Mouse (Mus musculus) forebrain, embryonic 10.5 days (tissue): ENCODE data around the gene Ghr. TPM values are rescaled to one million over a fixed set of nuclear protein-coding genes. Genes with fewer than 3 reads are reported as not detected.

ENCODE experiments used
- DNase-seq: peaks from one replicate; pipeline ENCODE4 v3.0.0-alpha.2; 2017; ENCODE audit warnings: low spot score; ENCODE audit errors: extremely low spot score
- H3K27ac ChIP-seq: fragments of 300-500 bp; sonication (generic); 2 replicates; pipeline ENCODE4 v1.5.1; 2016; ENCODE audit warnings: mild to moderate bottlenecking
- H3K27me3 ChIP-seq: fragments of 300-500 bp; sonication (generic); 2 replicates; pipeline ENCODE4 v1.6.1; 2016; ENCODE audit warnings: mild to moderate bottlenecking; ENCODE audit not compliant: poor library complexity, severe bottlenecking
- H3K36me3 ChIP-seq: fragments of 300-500 bp; sonication (generic); replicated peaks from 2 replicates; pipeline ENCODE4 v1.6.1; 2016; ENCODE audit warnings: mild to moderate bottlenecking, moderate library complexity
- H3K4me1 ChIP-seq: fragments of 300-500 bp; sonication (generic); 2 replicates; pipeline ENCODE4 v1.6.1; 2016
- H3K4me3 ChIP-seq: fragments of 300-500 bp; sonication (generic); 2 replicates; pipeline ENCODE4 v1.5.1; 2016; ENCODE audit warnings: mild to moderate bottlenecking, moderate library complexity
- H3K9me3 ChIP-seq: fragments of 300-500 bp; sonication (generic); 2 replicates; pipeline ENCODE4 v1.6.1; 2016; ENCODE audit warnings: mild to moderate bottlenecking, moderate library complexity
- WGBS: fragments of 180-500 bp; shearing (Covaris S2); methylation state at CpG from one replicate; pipeline ENCODE4 v1.1.7; 2016; 5-methylcytosine and 5-hydroxymethylcytosine counted together
- polyA plus RNA-seq: library from polyadenylated mRNA; unstranded; fragments of >200 nt; fragmentation: Nextera tagmentation; extraction: Ambion mirVana; gene quantifications from 2 replicates; pipeline ENCODE4 v1.2.1, GENCODE M21; 2016

The Ghr gene
- polyA plus RNA-seq, 1 experiment from 2014 or later = 5.7 TPM

DNA sequence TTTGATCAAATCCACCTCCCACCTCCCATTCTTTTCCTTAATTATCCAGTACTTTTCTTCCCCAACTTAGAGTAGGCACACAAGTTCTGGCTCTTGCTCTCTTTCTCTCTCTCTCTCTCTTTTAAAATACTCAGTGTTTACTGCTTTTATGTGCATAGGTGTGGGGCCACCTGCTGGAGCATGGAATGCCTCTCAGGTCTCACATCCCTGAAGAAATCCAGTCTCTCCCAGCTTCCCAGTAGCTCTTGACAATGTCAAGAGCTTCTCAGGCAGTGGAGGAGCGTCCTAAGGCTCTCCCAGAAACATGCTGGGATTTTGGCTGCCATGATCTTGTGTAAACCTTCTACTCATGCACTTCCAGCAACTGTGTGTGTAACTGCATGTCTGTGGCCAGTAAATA, 253.0 kb downstream of the Ghr start:
- Histone ChIP-seq H3K36me3 (no peaks in the 10 kb centered on the region), H3K4me1 (no peaks in the 10 kb centered on the region), H3K4me3 (no peak overlapping the region), H3K27me3 (no peaks in the 10 kb centered on the region), H3K27ac (no peak overlapping the region), H3K9me3 (no peaks in the 10 kb centered on the region)
- WGBS = 52% methylated on average over 1 of the region's 1 CpGs
- no peak for DNase-seq

DNA sequence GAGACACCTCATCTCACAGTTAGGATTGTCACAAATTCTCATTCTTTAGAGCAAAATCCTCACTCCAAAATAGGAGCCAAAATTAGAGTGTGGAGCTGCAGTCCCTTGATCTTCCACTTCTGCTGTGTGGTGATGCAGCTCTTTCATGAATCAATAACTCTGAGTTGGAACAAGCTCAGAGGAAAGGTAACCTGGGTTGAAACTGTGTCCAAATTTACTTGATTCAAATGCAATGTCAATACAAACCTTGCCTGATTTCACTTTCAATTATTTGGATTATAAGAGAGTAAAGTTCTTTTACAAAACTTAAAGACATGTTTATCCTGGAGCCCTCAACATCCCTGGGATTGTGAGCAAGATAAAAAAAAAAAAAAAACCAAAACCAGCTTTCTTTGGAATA, 260.3 kb downstream of the Ghr start:
- Histone ChIP-seq H3K27me3 (no peaks in the 10 kb centered on the region), H3K4me3 (no peak overlapping the region), H3K4me1 (no peaks in the 10 kb centered on the region), H3K36me3 (no peaks in the 10 kb centered on the region), H3K9me3 (no peaks in the 10 kb centered on the region), H3K27ac (no peak overlapping the region)
- DNase-seq = no peak

DNA sequence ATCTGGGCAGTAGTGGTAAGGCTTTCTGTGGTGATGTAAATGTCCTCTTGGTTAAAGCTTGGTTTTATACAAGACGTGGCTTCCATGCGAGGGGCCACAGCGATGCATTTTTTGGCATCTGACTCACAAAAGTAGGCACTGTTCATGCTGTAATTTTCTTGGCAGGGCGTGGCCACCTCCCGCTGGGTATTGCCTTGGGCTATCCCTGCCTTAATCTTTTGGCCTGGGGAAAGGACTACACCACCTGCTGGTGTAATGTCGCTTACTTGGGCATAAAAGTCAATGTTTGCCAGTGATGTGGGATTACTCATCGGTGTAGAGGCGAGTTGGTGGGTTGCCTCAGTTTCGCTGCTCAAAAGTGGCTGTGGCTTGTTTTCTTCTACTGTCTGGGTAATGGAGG, 263.4 kb downstream of the Ghr start:
- Histone ChIP-seq H3K27ac (no peak overlapping the region), H3K4me3 (no peak overlapping the region), H3K36me3 (no peaks in the 10 kb centered on the region), H3K4me1 (no peaks in the 10 kb centered on the region), H3K27me3 (no peaks in the 10 kb centered on the region), H3K9me3 (no peaks in the 10 kb centered on the region)
- DNase-seq = no peak
- WGBS = 84% methylated on average over 9 of the region's 9 CpGs

DNA sequence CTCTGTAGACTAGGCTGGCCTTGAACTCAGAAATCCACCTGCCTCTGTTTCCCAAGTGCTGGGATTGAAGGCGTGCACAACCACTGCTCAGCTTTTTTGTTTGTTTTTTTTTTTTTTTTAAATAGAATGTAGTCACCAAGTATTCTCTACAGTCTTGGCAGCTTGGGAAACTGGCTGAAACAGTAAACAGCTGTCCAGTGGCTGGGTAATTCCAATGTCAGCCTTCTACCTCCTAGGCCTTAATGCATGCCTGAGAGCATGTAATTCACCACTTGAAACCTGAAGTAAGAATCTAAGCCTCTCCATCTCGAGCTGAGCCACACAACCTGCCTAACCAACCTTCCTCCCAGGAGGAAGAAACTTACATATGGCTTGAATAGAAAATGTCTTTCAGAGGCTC, 266.7 kb downstream of the Ghr start:
- DNase-seq = no peak
- 72% methylated on average over 2 of the region's 2 CpGs for WGBS

DNA sequence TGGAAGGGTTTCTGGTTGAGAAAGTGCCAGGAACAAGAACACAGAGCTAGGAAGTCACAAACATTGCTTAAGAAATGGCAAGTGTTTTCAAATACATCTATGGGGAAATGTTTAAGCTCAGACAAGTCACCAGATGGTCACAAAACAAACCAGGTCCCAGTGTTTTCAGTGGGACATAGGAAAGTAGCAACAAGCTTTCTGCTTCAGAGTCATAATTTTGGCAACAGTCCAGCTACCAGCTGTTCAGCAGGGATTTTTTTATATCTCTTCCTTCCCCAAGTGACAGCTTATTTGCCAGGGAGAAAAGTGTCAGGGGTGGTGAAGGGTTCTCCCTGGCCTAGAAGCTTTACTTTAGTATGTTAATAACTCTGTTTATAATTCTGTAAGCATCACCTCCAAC, 270.4 kb downstream of the Ghr start:
- H3K27ac ChIP-seq = no peak overlapping the region
- H3K27me3 ChIP-seq = no peaks in the 10 kb centered on the region
- H3K36me3 ChIP-seq = no peaks in the 10 kb centered on the region
- H3K9me3 ChIP-seq = no peaks in the 10 kb centered on the region
- no peak for DNase-seq
- no peak overlapping the region for H3K4me3 ChIP-seq
- no peaks in the 10 kb centered on the region for H3K4me1 ChIP-seq

More for the DNA sequence above, 266.7 kb downstream of the Ghr start:
- Histone ChIP-seq H3K36me3 (no peaks in the 10 kb centered on the region), H3K4me1 (no peaks in the 10 kb centered on the region), H3K4me3 (no peak overlapping the region), H3K9me3 (no peaks in the 10 kb centered on the region), H3K27me3 (no peaks in the 10 kb centered on the region), H3K27ac (no peak overlapping the region)

DNA sequence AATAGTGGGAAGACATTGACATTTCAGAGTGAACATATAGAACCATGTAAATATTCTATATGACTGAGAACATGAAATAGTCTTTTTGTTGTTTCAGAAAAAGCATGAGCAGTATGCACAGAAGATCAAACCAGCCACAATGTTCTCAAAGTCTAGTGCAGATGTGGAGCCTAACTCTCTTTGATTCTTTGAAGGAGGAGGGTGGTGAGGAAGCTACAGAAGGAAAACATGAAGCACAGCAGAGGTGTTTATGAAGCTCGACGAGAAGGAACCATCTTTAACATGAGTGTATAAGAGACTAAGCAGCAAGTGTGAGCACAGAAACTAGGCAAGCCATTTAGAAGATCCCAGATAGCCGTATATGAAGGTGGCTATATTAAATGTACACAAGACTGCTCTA, 273.4 kb downstream of the Ghr start:
- H3K27ac ChIP-seq = no peak overlapping the region
- H3K4me1 ChIP-seq = no peaks in the 10 kb centered on the region
- WGBS = 91% methylated on average over 3 of the region's 3 CpGs
- no peaks in the 10 kb centered on the region for H3K27me3 ChIP-seq
- no peaks in the 10 kb centered on the region for H3K36me3 ChIP-seq
- no peak overlapping the region for H3K4me3 ChIP-seq
- DNase-seq = no peak
- no peaks in the 10 kb centered on the region for H3K9me3 ChIP-seq

DNA sequence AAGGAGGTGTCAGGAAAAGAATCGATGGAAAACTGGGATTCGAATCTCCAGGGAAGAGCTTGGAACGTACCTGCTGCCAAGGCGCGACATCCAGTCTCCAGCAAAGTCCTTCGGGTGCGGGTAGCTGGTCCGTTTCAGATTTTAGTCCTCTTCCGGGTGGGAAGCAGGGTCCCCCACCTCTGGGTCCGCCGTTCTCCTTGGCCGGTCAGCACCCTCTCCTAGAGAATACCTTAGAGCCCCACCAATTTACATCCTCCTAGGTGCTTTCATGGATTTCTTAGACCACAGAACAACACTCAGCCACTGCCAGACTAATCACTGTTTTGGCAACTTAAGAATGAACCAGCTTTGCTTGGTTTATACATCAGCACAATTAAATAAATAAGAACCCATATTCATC, 279.9 kb downstream of the Ghr start, which contains the start of gene Ccdc152:
Gene Ccdc152 (minus strand): TSS at position 101 of the 400 bp plus-strand sequence.
- H3K27ac ChIP-seq = no peak within 1 kb of the TSS
- H3K27me3 ChIP-seq = no peaks in the 10 kb centered on the region
- H3K4me3 ChIP-seq = no peak within 1 kb of the TSS
- WGBS = 92% methylated on average over 12 of the region's 12 CpGs
- no peak for DNase-seq
- no peaks in the 10 kb centered on the region for H3K4me1 ChIP-seq
- no peaks in the 10 kb centered on the region for H3K9me3 ChIP-seq
- H3K36me3 ChIP-seq = no peaks in the 10 kb centered on the region

DNA sequence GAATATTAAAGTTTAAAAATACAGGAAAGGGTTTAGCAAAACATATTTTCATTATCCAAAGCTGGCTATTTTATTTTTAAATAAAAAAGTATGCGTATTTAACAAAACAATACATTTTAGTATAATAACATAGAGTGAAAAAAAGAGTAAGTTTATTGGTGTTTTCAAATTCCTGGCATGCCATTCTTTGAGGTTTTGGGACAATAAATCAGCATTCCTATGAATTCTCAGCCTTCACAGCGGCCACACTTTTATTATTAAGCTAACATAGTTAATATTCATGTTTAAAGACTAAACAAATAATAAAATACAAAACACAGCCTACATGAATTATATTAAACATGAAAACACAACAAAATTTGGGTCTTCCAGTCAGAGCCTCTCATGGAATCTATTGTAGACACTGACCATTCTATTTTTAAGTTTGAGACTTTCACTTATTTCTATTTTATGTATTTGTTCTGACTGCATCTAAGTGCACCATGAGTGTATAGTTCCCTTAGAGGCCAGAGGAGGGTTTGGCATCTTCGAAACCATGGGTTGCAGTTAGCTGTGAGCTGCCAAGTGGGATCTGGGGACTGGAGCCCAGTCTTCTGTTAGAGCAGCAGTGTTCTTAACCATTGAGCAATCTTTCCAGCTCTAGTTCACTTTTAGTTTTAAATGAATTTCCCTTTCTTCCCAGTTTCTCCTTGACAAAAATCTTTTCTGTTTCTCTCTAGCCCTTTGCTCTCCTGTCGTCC, 282.8 kb downstream of the Ghr start:
- Histone ChIP-seq H3K27ac (no peak overlapping the region), H3K27me3 (no peaks in the 10 kb centered on the region), H3K4me3 (no peak overlapping the region), H3K9me3 (no peaks in the 10 kb centered on the region), H3K36me3 (no peaks in the 10 kb centered on the region), H3K4me1 (no peaks in the 10 kb centered on the region)
- WGBS = 87% methylated on average over 4 of the region's 4 CpGs
- DNase-seq = no peak

DNA sequence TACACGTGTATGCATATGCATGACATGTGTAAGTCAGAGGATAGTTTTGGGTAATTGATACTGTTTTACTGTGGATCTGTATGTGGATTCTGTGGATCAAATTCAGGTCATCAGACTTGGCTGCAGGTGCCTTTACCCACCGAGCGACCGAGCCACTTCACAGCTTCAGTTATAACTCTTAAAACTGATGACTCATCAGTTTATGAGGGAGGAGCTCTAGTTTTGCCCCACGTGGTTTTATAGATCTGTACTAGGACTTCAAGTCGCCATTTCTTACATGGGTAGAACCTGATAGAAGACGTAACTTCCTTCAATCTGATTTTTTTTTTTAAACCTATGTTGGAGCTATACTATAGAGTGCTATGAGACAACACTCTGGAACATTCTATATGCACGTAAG, 285.7 kb downstream of the Ghr start:
- 87% methylated on average over 8 of the region's 8 CpGs for WGBS
- H3K9me3 ChIP-seq = no peaks in the 10 kb centered on the region
- no peaks in the 10 kb centered on the region for H3K27me3 ChIP-seq

DNA sequence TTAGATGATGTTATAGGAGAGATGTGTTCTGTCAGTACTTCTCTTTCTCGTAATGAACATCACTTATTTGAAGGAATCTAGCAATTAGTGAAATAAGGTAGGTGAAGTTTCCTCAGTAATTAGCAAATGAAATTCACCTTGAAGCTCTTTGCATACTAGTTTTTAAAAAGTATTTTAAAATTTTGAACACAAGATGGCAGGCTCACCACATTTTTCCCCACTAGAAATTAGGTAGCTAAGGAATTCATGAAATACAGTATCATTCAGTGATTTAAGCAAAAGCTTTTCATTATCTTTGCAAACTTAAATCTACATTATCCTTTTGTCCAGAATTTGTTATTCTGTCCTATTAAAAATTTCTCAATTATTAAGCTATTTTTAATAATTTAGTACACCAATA, 287.3 kb downstream of the Ghr start:
- WGBS = 89% methylated on average over 1 of the region's 1 CpGs
- no peaks in the 10 kb centered on the region for H3K4me1 ChIP-seq

More for the DNA sequence above, 285.7 kb downstream of the Ghr start:
- H3K27ac ChIP-seq = no peak overlapping the region
- H3K4me3 ChIP-seq = no peak overlapping the region
- no peaks in the 10 kb centered on the region for H3K36me3 ChIP-seq
- no peaks in the 10 kb centered on the region for H3K4me1 ChIP-seq
- DNase-seq = no peak

DNA sequence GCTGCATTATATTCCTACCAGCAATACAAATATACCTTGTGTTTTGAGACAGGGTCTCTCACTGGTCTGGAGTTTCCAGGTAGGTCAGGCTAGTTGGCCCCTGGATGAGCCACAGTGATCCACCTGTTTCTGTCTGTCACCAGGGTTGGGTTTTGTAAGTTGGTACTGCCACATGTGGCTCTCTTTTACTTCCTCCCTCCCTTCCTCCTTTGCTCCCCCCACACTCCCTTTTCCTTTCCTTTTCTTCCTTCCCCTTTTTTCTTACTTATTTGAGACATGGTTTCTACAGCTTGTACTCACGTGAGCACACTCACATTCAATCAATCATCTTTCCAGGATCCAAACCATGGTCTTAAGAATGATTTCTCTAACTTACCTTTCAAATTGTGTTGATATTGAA, 289.8 kb downstream of the Ghr start:
- 72% methylated on average over 1 of the region's 1 CpGs for WGBS
- no peak overlapping the region for H3K4me3 ChIP-seq

More for the DNA sequence above, 287.3 kb downstream of the Ghr start:
- Histone ChIP-seq H3K36me3 (no peaks in the 10 kb centered on the region), H3K27me3 (no peaks in the 10 kb centered on the region), H3K9me3 (no peaks in the 10 kb centered on the region), H3K4me3 (no peak overlapping the region), H3K27ac (no peak overlapping the region)
- DNase-seq = no peak

DNA sequence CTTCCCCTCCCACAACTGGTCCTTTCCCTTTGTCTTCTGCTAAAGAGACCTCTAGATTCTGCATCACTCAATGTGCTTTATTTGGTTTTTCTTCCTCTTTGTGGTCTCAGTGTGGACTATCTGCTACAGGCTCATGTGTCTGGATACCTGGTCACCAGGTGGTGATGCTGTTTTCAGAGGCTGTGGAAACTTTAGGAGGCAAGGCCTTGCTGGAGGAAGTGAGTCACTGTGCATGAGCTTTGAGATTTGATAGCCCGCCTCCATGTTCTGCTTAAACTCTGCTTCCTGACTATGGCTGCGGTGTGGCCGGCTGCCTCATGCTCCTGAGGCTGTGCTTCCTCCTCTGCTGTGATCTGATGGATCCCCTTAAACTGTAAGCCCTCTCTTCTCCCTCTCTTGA, 292.9 kb downstream of the Ghr start:
- Histone ChIP-seq H3K9me3 (no peaks in the 10 kb centered on the region), H3K27ac (no peak overlapping the region), H3K4me1 (no peaks in the 10 kb centered on the region), H3K36me3 (no peaks in the 10 kb centered on the region), H3K4me3 (no peak overlapping the region), H3K27me3 (no peaks in the 10 kb centered on the region)
- DNase-seq = no peak
- WGBS = 90% methylated on average over 3 of the region's 3 CpGs

More for the DNA sequence above, 289.8 kb downstream of the Ghr start:
- no peaks in the 10 kb centered on the region for H3K4me1 ChIP-seq
- no peak overlapping the region for H3K27ac ChIP-seq
- no peaks in the 10 kb centered on the region for H3K27me3 ChIP-seq
- H3K36me3 ChIP-seq = no peaks in the 10 kb centered on the region
- DNase-seq = no peak
- no peaks in the 10 kb centered on the region for H3K9me3 ChIP-seq

DNA sequence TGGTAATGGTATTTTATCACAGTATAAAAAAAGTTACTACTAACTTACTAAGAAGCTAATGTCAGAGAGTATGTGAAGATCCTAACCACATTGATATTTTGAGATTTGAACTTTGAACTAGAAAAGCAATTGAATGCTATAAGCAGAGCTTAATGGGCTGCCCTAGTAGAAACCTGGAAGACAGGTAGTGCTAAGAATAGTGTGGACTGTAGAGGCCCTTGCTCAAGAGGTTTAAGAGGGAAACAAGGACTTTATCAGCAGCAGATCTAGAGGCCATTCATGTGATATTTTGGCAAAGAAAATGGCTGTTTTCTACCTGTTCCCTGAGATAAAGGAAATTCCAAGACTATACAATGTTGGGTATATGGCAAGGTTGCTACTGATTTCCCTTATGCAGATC, 297.3 kb downstream of the Ghr start:
- no peak for DNase-seq
- Histone ChIP-seq H3K4me3 (no peak overlapping the region), H3K9me3 (no peaks in the 10 kb centered on the region), H3K27me3 (no peaks in the 10 kb centered on the region), H3K36me3 (no peaks in the 10 kb centered on the region), H3K27ac (no peak overlapping the region), H3K4me1 (0 out of 2 replicates have a peak, but pooled peaks cover 2% of the 10 kb centered on the region)

DNA sequence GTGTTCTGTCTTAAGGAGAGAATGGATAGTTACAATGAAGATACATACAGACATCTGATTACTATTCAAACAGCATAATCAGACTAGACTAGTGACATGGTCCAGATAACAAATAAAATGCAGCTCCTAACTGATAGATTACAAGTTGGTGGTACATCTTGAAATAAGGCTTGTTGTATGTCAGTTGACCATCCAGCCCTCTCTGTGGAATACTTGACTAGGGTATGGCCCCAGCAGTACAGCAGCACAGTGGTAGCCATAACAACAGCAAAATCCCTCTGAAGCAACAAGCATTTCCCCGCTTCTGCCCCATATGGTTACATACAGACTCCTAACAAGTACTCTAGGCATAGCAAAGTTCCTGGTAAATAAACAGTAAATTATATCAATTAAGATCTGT, 301.6 kb downstream of the Ghr start:
- H3K9me3 ChIP-seq = no peaks in the 10 kb centered on the region
- no peaks in the 10 kb centered on the region for H3K36me3 ChIP-seq
- no peak overlapping the region for H3K27ac ChIP-seq
- DNase-seq = no peak
- 0 out of 2 replicates have a peak, but pooled peaks cover 2% of the 10 kb centered on the region for H3K4me1 ChIP-seq
- WGBS = 78% methylated on average over 1 of the region's 1 CpGs
- H3K4me3 ChIP-seq = no peak overlapping the region
- H3K27me3 ChIP-seq = no peaks in the 10 kb centered on the region
